Mouse (Mus musculus) forebrain, embryonic 14.5 days (tissue): Measurements from ENCODE around the gene Kdm5b. TPM values are rescaled to one million over a fixed set of nuclear protein-coding genes. Genes with fewer than 3 reads are reported as not detected.

Experiments used
- ATAC-seq: fragments of 200-750 bp; cut with Nextera tagmentation; 2 replicates; pipeline ENCODE4 v1.8.0; 2017; ENCODE audit warnings: mild to moderate bottlenecking, moderate library complexity
- DNase-seq: peaks from one replicate; pipeline ENCODE4 v3.0.0-alpha.2; 2015; ENCODE audit warnings: low spot score
- H3K27ac ChIP-seq: fragments of 300-500 bp; sonication (generic); 2 replicates; pipeline ENCODE4 v1.5.1; 2014; ENCODE audit warnings: low read depth, mild to moderate bottlenecking, control low read depth, low read length, moderate library complexity
- H3K27me3 ChIP-seq: fragments of 300-500 bp; sonication (generic); replicated peaks from 2 replicates; pipeline ENCODE4 v1.6.1; 2014; ENCODE audit warnings: low read length, control low read depth, mixed read lengths; ENCODE audit not compliant: control insufficient read depth, insufficient read depth
- H3K36me3 ChIP-seq: fragments of 300-500 bp; sonication (generic); 2 replicates; pipeline ENCODE4 v1.6.1; 2014; ENCODE audit warnings: low read length, control low read depth; ENCODE audit not compliant: control insufficient read depth, insufficient read depth
- H3K4me1 ChIP-seq: fragments of 300-500 bp; sonication (generic); 2 replicates; pipeline ENCODE4 v1.6.1; 2014; ENCODE audit warnings: antibody characterized with exemption, low read length, control low read depth; ENCODE audit not compliant: control insufficient read depth, insufficient read depth
- H3K4me2 ChIP-seq: fragments of 300-500 bp; sonication (generic); 2 replicates; pipeline ENCODE4 v1.6.1; 2014; ENCODE audit warnings: mild to moderate bottlenecking, control low read depth, low read length
- H3K4me3 ChIP-seq: fragments of 300-500 bp; sonication (generic); 2 replicates; pipeline ENCODE4 v1.5.1; 2014; ENCODE audit warnings: low read depth, low read length, control low read depth
- H3K9ac ChIP-seq: fragments of 300-500 bp; sonication (generic); 2 replicates; pipeline ENCODE4 v1.6.1; 2014; ENCODE audit warnings: mild to moderate bottlenecking, low read length, control low read depth, moderate library complexity
- H3K9me3 ChIP-seq: fragments of 300-500 bp; sonication (generic); replicated peaks from 2 replicates; pipeline ENCODE4 v1.6.1; 2016; ENCODE audit warnings: low read length, control low read depth, mixed read lengths; ENCODE audit not compliant: control insufficient read depth
- WGBS: fragments of 180-500 bp; shearing (Covaris S2); extraction: QIAGEN DNeasy Blood & Tissue Kit; methylation state at CpG from one replicate; pipeline ENCODE4 v1.1.7; 2014; 5-methylcytosine and 5-hydroxymethylcytosine counted together
- polyA plus RNA-seq: library from polyadenylated mRNA; unstranded; fragments of >200 nt; fragmentation: Nextera tagmentation; extraction: Ambion mirVana; gene quantifications from 2 replicates; pipeline ENCODE4 v1.2.1, GENCODE M21; 2014

Kdm5b gene
- polyA plus RNA-seq, 1 experiment from 2014 or later: 75.3 TPM

GRCm38 (mm10) chr1:134651268-134651850 lies 91.4 kb downstream of the Kdm5b start:
- WGBS: 47% methylated on average over 13 of the region's 13 CpGs
- DNase-seq: no peak
- Histone ChIP-seq H3K9me3 (no peaks in the 10 kb centered on the region), H3K4me1 (peaks cover 16% of the 10 kb centered on the region), H3K27me3 (peaks cover 35% of the 10 kb centered on the region), H3K27ac (no peak overlapping the region), H3K36me3 (no peaks in the 10 kb centered on the region), H3K9ac (no peak overlapping the region), H3K4me3 (no peak overlapping the region), H3K4me2 (no peak overlapping the region)
- ATAC-seq: 0 out of 2 replicates have a peak, but pooled peaks have one; percentile 17

- no peak overlapping the region for H3K4me2 ChIP-seq
- H3K9me3 ChIP-seq: no peaks in the 10 kb centered on the region
- DNase-seq (peak; percentile 53), ATAC-seq (peak; percentile 59; the same call in 1 of the 2 replicates)
- H3K9ac ChIP-seq: no peak overlapping the region
- WGBS: 17% methylated on average over 4 of the region's 4 CpGs
- no peak overlapping the region for H3K27ac ChIP-seq
- H3K4me3 ChIP-seq: no peak overlapping the region
- peaks cover 29% of the 10 kb centered on the region for H3K27me3 ChIP-seq
- no peaks in the 10 kb centered on the region for H3K36me3 ChIP-seq
- peaks cover 12% of the 10 kb centered on the region for H3K4me1 ChIP-seq
Observed at GRCm38 (mm10) chr1:134651851-134652398, 92.0 kb downstream of the Kdm5b start.

GRCm38 (mm10) chr1:134653603-134654257 lies 93.8 kb downstream of the Kdm5b start:
- Histone ChIP-seq H3K27me3 (peaks cover 11% of the 10 kb centered on the region), H3K36me3 (no peaks in the 10 kb centered on the region), H3K9me3 (no peaks in the 10 kb centered on the region), H3K27ac (no peak overlapping the region), H3K4me2 (no peak overlapping the region), H3K4me3 (no peak overlapping the region), H3K9ac (no peak overlapping the region), H3K4me1 (peaks cover 9% of the 10 kb centered on the region)
- ATAC-seq (no peak; the same call in 1 of the 2 replicates), DNase-seq (no peak)
- 5% methylated on average over 10 of the region's 10 CpGs for WGBS

- Histone ChIP-seq H3K4me2 (no peak overlapping the region), H3K36me3 (no peaks in the 10 kb centered on the region), H3K9me3 (no peaks in the 10 kb centered on the region), H3K4me3 (no peak overlapping the region), H3K4me1 (no peaks in the 10 kb centered on the region), H3K9ac (no peak overlapping the region), H3K27me3 (0 out of 2 replicates have a peak, but pooled peaks cover 3% of the 10 kb centered on the region), H3K27ac (no peak overlapping the region)
- no peak for DNase-seq
- WGBS: 47% methylated on average over 7 of the region's 7 CpGs
- no peak for ATAC-seq
Observed at GRCm38 (mm10) chr1:134658841-134659240, 98.9 kb downstream of the Kdm5b start.

GRCm38 (mm10) chr1:134660163-134660562 lies 100.2 kb downstream of the Kdm5b start:
- no peak overlapping the region for H3K9ac ChIP-seq
- no peaks in the 10 kb centered on the region for H3K4me1 ChIP-seq
- H3K4me3 ChIP-seq: no peak overlapping the region
- WGBS: 70% methylated on average over 7 of the region's 7 CpGs
- no peaks in the 10 kb centered on the region for H3K9me3 ChIP-seq
- no peaks in the 10 kb centered on the region for H3K27me3 ChIP-seq
- H3K4me2 ChIP-seq: no peak overlapping the region
- no peak for ATAC-seq
- H3K27ac ChIP-seq: no peak overlapping the region
- DNase-seq: no peak
- no peaks in the 10 kb centered on the region for H3K36me3 ChIP-seq

- H3K4me1 ChIP-seq: no peaks in the 10 kb centered on the region
- no peak overlapping the region for H3K4me3 ChIP-seq
- no peaks in the 10 kb centered on the region for H3K9me3 ChIP-seq
- WGBS: 82% methylated on average over 10 of the region's 10 CpGs
- ATAC-seq (no peak), DNase-seq (no peak)
- H3K36me3 ChIP-seq: no peaks in the 10 kb centered on the region
- H3K9ac ChIP-seq: no peak overlapping the region
- H3K27me3 ChIP-seq: no peaks in the 10 kb centered on the region
- no peak overlapping the region for H3K4me2 ChIP-seq
- H3K27ac ChIP-seq: no peak overlapping the region
Observed at GRCm38 (mm10) chr1:134671234-134672070, 111.5 kb downstream of the Kdm5b start.

- H3K27ac ChIP-seq: no peak overlapping the region
- no peaks in the 10 kb centered on the region for H3K27me3 ChIP-seq
- H3K4me1 ChIP-seq: no peaks in the 10 kb centered on the region
- H3K36me3 ChIP-seq: no peaks in the 10 kb centered on the region
- DNase-seq (no peak), ATAC-seq (no peak)
- no peak overlapping the region for H3K9ac ChIP-seq
- H3K4me3 ChIP-seq: no peak overlapping the region
- H3K9me3 ChIP-seq: no peaks in the 10 kb centered on the region
- WGBS: 4% methylated on average over 1 of the region's 1 CpGs
- H3K4me2 ChIP-seq: no peak overlapping the region
Observed at GRCm38 (mm10) chr1:134674312-134674711, 114.3 kb downstream of the Kdm5b start.

GRCm38 (mm10) chr1:134679445-134679844 lies 119.5 kb downstream of the Kdm5b start:
- Histone ChIP-seq H3K4me1 (no peaks in the 10 kb centered on the region), H3K4me3 (no peak overlapping the region), H3K9ac (no peak overlapping the region), H3K4me2 (no peak overlapping the region), H3K36me3 (no peaks in the 10 kb centered on the region), H3K27ac (no peak overlapping the region), H3K9me3 (no peaks in the 10 kb centered on the region), H3K27me3 (no peaks in the 10 kb centered on the region)
- 79% methylated on average over 4 of the region's 4 CpGs for WGBS
- no peak for DNase-seq
- ATAC-seq: no peak
